Mouse (Mus musculus): Measurements from ENCODE around the gene Castor1. TPM values are rescaled to one million over a fixed set of nuclear protein-coding genes. Genes with fewer than 3 reads are reported as not detected.
A peak's percentile ranks its signal among the peaks of the same experiment; 100 is the strongest.

Castor1 gene
- total RNA-seq, 2 experiments from 2014 or later, result 4.0 to 4.6 TPM

DNA sequence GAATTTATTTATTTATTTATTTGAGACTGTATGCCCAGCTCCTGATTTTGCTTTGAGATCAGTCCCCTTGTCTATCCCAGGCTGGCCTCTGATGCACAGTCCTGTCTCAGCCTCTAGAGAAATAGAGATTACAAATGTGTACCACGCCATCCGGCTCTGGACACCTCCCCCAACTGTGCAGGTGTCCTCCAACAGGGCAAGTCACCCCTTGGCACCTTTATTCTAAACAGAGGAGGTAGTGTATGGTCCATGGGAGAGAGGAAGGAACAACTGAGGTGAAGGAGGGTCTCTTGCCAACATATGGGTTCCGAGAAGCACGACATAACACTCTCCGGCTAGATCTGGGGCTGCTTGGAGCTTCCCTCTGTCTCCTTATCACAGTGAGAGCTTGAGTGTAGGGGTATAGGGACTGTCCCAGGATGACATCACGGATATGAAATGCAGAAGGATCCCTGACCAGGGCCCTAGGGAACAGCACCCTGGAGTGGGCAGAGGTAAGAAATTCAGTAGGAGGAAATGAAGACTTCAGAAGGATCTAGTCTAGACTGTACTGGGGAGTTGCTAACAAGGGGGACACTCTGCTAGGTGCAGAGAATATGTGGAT, 17.1 kb downstream of the Castor1 start:
- no peak for DNase-seq

- no peak for DNase-seq
These were observed 17.9 kb downstream of the Castor1 start, which contains the start of gene Osm for GRCm38 (mm10) chr11:4235665-4236545. Gene Osm, plus strand, starts transcription at chr11:4236420.

DNA sequence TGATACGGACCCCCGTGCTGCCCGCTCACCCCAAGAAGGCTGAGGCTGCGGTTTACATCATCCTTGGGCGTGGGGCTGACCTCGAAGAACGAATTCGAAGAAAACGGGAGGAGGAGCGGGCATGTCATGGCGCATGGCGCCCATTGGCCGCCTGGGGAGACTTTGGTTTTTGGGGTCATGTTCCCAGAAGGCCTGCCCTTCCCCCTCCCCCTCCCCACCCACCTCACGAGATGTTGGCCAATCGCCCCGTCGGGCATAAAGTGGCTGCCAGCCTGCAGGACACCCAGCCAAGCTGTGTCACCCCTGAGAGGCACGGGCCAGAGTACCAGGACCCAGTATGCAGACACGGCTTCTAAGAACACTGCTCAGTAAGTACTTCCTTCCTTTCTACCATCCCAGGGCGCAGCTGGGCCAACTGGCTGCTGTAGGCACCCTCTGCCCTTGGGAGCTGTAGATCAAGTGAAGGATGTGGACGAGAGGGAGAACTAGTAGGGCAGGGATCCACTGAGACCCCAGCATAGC, 18.6 kb downstream of the Castor1 start:
- DNase-seq, result no peak

GRCm38 (mm10) chr11:4237389-4237912, 19.4 kb downstream of the Castor1 start:
- no peak for DNase-seq

DNA sequence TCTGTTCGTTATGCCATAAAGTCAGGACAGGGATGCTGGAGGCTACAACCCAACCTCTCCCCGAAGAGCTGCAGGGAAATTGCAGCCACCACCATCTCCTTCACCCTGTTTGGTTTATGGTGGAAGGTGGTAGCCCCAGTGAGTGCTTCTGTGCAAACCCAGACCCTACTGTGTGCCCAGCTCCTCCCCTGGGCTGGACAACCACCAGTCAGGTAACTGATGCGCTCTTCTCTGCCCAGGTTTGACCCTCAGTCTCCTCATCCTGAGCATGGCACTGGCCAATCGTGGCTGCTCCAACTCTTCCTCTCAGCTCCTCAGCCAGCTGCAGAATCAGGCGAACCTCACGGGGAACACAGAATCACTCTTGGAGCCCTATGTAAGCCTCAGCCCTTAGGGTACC, 20.1 kb downstream of the Castor1 start:
- DNase-seq, result no peak

- no peak for DNase-seq
These were observed 21.7 kb downstream of the Castor1 start for GRCm38 (mm10) chr11:4239691-4240090.

GRCm38 (mm10) chr11:4240151-4240550, 22.1 kb downstream of the Castor1 start:
- DNase-seq, result no peak

DNA sequence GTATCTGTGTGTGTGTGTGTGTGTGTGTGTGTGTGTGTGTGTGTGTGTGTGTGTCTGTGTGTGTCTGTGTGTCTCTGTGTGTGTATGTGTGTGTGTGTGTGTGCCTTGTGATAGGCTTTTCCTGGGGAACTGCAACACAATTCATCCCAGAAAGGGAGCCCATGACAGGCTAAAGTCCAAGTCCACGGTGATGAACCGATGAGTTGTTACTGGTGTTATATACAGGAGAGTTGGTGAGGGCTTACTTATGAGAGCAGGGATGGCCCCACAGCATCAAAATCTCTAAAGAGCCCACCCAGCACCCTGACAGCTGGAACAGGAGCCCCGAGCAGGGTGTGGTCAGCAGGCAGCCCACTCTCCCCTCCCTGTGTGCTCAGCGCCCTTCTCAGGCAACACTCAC, 23.2 kb downstream of the Castor1 start:
- no peak for DNase-seq

- no peak for DNase-seq
These were observed 28.1 kb downstream of the Castor1 start for GRCm38 (mm10) chr11:4246126-4246525.

- no peak for DNase-seq
These were observed 28.6 kb downstream of the Castor1 start for GRCm38 (mm10) chr11:4246623-4247022.

DNA sequence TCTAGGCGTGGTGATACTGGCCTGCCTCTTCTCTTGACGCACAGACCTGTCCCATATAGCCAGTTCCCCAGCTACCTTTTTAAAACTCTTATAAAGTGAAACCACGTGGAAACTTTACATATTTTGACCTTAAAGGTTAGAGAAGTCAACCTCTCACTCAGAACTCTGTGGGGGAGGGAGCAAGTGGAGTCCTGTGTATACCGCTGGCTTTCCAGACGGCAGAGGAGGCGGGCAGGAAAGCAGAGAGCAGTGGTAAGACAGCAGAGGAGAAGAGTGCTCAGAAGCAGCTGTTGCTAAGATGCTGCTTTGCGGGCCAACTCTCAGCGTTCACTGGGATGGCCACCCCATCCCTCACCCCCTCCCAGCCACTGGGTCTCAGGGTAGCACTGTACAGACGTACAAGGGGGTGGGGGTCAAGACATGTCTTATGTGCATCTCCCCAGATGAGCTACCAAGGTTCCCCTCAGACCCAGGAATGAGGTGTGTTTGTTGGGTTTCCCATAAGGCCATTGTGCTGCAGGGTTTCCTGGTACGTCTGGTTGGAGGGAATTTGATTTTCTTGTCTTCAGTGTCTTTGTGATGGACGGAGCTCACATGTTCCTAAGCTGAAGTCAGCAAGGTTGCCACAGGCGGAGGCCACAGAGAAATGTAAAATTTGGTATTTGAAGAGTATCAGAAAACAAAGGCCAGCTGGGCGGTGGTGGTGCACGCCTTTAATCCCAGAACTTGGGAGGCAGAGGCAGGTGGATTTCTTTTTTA, 29.4 kb downstream of the Castor1 start:
- no peak for DNase-seq

DNA sequence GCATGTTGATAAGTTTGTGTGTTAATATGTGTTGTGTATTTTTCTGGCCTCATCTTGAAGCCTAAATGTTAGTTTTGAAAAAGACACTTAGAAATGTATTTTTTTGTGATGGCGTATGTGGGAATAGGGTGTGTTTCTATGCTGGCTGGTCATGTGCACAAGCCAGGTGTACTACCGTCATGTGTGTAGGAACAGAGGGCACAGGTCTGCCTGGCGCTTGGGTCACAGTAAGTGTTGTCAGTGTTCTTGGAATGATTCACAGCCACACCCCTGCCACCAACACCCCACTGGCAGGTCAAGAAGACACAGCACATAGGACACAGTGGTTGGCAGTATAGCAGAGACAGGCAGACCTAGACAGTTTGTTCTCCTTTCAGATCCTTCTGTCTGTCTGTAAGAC, 31.1 kb downstream of the Castor1 start:
- no peak for DNase-seq

GRCm38 (mm10) chr11:4250290-4250689, 32.3 kb downstream of the Castor1 start:
- DNase-seq, result no peak

GRCm38 (mm10) chr11:4251376-4251775, 33.4 kb downstream of the Castor1 start:
- no peak for DNase-seq

DNA sequence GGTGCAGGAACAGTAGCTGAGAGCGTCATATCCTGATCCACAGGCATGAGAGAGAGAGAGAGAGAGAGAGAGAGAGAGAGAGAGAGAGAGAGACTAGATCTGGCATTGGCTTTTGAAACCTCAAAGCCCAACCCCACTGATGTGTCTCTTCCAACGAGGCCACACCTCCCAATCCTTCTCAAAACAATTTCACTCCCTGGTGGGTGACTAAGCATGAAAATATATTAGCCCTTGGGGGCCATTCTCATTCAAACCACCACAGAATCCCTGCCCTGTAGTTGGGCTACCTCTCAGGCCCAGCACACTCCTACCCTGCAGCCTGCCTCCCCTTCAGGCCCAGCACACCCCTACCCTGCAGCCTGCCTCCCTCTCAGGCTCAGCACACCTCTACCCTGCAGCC, 34.9 kb downstream of the Castor1 start:
- no peak for DNase-seq

DNA sequence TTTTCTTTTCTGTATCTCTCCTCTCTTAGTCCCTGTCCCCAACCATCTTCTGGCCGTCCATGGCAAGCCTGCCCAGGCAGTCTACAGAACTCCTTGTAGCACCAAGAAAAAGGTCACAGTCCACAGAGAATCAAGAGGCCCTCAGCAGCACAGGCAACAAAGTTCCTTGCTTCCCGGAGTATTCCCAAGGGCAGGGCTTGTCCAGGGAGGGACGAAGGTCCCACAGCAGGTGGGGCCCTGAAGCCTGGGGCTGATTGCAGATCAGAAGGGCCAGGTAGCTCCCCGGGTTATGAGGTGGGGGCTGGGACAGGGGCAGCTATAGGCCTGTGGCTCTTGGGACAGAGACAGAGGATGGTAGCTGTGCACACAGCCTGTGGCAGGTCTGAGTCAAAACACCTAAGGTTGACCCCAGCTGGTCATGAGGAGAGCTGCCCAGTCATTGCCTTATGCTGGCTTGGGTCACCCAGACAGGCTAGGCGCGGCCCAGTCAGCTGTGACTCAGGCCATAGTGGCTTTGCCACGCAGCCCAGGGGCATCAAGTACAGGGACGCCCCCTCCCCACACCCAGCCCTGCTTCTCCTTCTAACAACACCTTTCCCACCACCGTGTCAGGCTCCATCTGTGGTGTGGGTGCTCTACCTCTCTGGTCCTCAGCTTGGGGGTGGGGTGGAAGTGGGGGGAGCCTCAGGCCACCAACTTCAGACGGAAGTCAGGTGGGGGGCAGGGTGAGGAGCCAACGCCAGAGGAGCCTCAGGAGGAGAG, 39.0 kb downstream of the Castor1 start, which contains the start of gene Lif:
Lif (plus strand) TSS at position 712 of the 762 bp plus-strand sequence.
- no peak for DNase-seq

DNA sequence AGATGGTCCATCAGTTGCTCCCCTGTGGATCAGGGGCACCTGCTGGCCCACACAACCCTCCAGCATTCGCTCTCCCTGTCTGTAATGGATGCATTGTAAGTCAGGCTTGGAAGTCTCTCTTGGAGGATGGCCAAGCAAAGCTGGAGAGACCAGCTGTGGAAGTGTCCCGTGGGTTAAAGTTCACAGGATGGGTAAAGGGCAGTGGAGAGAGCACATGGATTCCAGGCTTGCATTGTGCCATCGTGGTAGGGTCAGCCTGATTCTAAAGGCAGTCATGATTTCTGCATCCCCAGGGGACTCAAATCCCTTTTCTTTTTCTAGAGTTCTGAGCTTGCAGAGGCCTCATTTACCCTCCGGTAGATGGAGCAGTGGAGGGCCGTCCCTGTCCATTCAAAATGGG, 39.7 kb downstream of the Castor1 start:
- no peak for DNase-seq

- DNase-seq, result peak; percentile 81 to 88
These were observed 40.6 kb downstream of the Castor1 start for GRCm38 (mm10) chr11:4258657-4259082.

DNA sequence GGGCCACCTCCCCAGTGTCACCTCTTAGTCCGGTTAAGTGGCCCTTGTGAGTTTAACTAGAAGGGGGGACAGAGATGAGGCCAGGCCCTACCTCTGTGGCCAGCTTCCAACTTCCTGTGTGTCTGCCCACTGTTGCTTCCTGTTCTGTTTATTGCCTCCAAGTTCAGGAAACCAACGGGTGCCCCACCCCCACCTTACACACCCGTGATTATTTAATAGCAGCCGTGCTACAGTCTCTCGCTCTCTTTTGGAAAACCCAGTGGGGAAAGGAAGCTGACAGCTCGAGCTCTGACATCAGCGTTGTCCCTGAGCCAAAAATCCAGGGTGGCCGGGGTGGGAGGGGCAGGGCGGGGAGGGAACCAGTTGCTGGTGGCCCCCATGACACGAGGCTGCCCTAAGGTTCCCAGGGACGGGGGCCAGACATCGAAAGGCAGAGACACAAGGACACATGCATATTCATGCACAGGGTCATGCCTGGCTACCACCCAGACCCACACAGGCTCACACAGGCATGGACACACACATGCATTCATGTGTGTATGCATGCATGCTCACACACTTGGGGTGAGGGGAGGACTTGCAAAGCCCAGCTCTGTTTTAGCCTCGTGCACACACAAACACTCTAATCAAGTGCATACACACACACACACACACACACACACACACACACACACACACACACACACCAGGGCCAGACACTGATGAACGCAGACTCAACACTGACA, 42.6 kb downstream of the Castor1 start:
- peak; percentile 36 to 68 for DNase-seq

DNA sequence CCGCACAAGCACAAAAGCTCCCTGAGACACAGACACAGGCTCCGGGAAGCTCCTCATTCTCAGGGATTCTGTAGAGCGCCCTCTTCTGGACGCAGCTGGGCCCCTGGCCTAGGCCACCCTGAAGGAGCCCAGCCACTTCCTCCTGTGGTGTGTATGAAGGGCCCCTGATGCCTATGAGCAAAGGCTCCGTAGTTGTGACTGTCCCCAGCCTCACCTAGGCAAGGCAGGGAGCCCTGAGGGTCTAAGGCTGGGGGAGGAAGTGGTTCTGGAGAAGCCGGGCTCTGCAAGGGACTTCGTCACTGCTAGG, 43.1 kb downstream of the Castor1 start:
- DNase-seq, result peak; percentile 64 to 79

GRCm38 (mm10) chr11:4261969-4262368, 43.9 kb downstream of the Castor1 start:
- peak in 1 of 2 experiments; percentile 56 for DNase-seq

Measured in adrenal gland, postnatal 36 days (tissue).